Mouse (Mus musculus) 3134 (cell line): ENCODE measurements around the gene Pabpn1l.
"Not testable (repeated sequence)": the region's sequence is repeated elsewhere in the genome, so short reads cannot be mapped to it uniquely, and the experiment has no call there.

Experiments used
- DNase-seq: peaks from one replicate; pipeline ENCODE4 v3.0.0-alpha.2; 2011; ENCODE audit warnings: low spot score; ENCODE audit not compliant: insufficient read length; ENCODE audit errors: extremely low read depth

Gene Pabpn1l

GRCm38 (mm10) chr8:122648192-122648970 is 25.8 kb upstream of the Pabpn1l start:
- no peak for DNase-seq

- no peak for DNase-seq
Observed at GRCm38 (mm10) chr8:122646337-122646736, 23.8 kb upstream of the Pabpn1l start.

DNA sequence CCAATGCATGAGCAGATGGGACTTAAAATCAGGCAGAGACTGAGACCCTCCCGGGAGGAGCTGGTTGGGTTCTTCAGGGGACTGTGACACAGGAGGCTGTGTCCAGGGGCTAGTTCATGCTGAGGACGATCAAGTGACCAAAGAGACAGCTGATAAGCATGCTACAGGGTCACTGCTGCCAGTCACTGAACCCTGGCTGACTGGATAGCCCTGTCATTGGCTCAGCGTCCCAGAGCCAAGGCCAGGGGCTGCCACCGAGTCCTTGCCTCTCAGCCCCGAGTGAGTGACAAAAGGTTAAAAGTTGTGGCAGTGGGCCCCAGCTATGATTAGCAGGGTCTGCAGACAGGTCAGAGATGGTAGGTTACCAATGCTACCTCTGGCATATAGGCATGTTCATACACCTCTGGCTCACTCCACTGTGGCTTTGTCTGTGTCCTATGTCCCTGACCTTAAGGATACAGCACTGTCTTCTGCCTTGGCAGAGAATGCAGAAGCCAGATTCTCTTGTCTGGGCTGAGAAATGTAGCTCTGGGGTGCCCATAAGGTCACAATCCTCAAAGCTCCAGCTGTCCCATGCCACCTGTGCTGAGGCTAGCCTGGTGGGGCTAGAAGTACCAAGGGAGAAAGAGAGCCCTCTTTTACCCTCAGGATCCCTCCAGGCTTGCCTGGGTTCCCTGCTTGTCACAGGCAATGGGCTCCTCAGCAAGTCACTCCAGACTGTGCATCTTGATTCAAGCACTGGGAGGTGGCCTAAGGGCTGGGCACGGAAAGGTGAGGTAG is 21.8 kb upstream of the Pabpn1l start:
- no peak for DNase-seq

DNA sequence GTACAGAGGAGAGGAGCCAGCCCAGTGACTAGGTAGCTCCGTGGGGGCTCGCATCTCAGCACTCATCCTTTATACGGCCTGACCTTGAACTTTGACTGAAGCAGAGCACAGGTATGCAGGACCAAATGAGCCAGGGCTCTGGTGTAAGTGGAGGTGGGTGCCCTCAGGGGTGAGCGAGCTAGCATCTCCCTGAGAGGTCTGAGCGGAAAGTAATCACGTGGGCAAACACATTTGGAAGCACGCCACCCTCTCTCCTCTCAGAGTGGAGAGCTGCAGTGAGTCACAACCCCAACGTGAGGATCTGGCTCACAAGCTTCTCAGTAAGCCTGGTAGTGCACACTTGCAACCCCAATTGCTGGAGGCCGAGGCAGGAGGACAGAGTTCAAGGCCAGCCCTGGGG is 19.5 kb upstream of the Pabpn1l start:
- peak; percentile 30 for DNase-seq

GRCm38 (mm10) chr8:122641406-122641805 is 18.9 kb upstream of the Pabpn1l start:
- no peak for DNase-seq

DNA sequence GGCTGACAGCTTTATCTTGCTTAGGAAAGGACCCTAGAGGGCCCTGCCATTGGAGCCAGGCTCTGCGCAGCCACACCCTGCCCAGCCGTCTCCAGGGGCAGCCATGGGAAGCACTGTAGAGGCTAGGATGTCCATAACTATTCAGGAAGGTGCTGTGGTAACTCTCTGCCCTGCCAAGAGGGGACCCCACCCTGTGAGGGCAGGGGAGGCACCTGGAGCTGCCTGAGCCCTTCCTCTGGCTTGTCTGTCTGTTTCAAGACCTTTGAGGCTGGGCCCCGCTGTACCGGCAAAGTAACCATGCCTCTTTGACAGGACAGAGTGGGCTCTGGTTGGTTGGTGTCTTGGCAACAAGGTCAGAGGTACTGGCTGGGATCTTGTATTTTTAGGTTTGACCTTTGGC is 18.3 kb upstream of the Pabpn1l start:
- DNase-seq, result no peak

- no peak for DNase-seq
Observed at GRCm38 (mm10) chr8:122639521-122640248, 17.1 kb upstream of the Pabpn1l start.

DNA sequence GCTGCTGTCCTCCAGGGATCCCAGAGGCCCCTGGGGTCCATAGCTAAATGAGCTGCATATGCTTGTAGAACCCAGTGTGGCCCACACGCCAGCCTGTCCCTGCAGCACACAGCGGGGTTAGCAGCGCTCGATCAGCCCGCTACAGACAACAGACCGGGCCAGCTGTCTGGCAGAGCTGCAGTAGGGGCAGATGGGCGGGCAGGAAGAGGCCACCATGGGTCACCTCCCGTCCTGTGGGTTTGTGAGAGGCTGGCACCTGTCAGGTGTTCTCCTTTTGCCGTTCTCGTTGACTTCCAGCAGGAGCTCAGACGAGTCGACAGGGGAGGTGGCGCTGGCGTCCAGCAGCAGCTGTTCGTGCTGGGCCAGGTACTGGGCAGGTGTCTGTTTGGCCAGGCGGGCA is 16.1 kb upstream of the Pabpn1l start:
- no peak for DNase-seq

- DNase-seq, result no peak
Observed at GRCm38 (mm10) chr8:122637230-122637629, 14.7 kb upstream of the Pabpn1l start.

DNA sequence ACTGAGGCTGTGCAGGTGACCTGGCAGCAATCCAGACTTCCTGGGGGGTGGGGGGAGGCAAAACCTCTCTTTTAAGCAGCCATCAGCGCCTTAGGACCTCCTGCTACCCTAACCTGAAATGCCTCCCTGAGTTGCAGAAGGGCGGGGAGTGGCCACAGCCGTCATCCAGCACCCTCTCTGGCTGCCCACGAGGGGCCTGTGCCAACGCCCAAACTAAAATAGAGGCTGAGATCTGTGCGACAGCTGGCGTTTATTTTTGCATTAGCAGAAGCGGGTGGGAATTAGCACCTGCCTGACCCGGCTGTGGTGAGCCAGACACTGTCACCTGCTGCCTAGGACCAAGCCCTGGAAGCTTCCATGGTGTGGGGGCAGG is 14.2 kb upstream of the Pabpn1l start:
- DNase-seq, result no peak

GRCm38 (mm10) chr8:122635878-122636802 is 13.6 kb upstream of the Pabpn1l start:
- no peak for DNase-seq

GRCm38 (mm10) chr8:122633205-122633604 is 10.7 kb upstream of the Pabpn1l start:
- DNase-seq, result no peak

DNA sequence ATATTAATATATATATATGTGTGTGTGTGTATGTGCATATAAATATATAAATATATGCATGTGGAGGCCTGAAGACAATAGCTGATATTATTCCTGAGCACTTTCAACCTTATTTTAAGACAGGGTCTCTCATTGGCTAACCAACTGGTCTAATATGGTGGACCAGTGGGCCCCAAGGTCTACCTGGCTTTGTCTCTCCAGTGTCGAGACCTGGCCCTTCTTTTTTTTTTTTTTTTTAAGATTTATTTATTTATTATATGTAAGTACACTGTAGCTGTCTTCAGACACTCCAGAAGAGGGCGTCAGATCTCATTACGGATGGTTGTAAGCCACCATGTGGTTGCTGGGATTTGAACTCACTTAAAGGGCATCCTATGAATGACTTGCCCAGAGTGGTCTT is 9.6 kb upstream of the Pabpn1l start:
- not testable (repeated sequence) for DNase-seq

DNA sequence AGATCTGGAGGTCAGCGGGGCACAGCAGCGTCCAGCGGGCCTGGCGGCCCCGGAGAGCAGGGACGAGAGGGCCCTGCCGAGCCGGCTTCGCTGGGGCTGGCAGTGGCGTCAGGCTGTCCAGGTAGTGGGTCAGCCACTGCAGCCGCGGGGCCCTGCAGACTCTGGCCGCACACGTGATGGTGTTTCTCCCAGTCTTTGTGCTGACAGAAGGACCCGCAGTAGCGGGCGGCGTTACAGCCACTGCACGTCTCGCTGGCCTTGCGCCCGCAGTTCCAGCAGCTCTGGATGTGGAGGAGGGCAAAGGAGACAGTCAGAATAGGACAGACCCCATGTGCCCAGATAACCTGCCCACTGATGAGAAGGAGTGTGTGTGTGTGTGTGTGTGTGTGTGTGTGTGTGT is 8.2 kb upstream of the Pabpn1l start:
- DNase-seq, result no peak

DNA sequence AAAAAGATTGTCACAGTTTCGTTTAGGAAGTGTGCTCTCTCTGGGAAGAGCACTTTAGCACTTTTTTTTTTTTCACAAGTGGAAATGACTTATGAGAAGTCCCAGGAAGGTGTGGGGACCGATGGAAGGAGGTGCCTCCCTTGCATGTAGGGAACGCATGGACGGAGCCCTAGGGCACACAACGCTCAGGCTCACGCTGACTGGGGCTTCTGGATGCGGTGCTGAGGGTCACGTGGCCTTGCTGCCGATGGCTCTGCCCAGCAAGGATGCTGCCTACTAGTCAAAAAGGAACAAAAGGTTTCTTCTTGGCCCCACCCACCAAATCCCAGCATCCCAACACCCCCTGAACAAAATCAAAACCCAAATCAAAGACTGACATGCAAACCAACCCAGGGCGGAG is 6.8 kb upstream of the Pabpn1l start:
- no peak for DNase-seq

- no peak for DNase-seq
Observed at GRCm38 (mm10) chr8:122626896-122627295, 4.4 kb upstream of the Pabpn1l start.

DNA sequence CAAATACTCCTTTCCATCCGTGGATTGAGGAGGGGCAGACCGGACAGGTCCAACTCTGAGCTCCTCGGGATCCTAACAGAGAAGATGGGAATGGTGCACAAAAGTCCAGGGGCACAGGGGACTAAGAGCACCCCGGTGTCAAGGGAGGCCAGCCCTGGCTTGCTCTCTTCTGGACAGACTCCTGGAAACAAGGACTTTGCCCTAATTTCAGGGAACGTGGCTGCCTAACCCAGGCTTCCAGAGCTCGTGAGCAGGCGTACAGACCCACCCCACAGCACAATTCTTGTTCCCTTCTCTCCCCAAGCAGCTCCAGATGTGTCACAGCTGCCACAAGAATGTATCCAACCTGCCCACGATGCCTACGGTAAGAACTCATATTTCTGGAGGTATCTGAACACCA is 3.3 kb upstream of the Pabpn1l start:
- DNase-seq, result no peak

DNA sequence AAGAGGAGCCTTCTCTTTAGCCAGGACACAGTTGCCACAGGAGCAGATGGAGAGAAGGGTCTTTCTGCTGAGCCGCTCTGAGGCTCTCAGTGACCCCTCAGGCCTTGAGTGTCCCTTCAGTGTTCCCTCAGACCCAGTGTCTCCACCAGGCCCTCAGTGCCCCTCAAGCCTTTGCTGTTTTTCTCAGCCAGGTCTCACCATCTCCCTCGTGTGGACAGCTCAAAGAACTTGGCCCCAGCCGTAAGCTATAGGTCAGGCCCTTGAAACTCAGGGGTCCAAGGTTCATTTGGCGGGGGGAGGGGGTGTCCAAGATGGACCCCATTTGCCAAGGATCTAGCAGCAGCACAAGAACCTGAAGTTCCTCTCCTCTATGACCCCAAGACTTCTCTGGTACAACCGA is 2.1 kb upstream of the Pabpn1l start:
- no peak for DNase-seq

DNA sequence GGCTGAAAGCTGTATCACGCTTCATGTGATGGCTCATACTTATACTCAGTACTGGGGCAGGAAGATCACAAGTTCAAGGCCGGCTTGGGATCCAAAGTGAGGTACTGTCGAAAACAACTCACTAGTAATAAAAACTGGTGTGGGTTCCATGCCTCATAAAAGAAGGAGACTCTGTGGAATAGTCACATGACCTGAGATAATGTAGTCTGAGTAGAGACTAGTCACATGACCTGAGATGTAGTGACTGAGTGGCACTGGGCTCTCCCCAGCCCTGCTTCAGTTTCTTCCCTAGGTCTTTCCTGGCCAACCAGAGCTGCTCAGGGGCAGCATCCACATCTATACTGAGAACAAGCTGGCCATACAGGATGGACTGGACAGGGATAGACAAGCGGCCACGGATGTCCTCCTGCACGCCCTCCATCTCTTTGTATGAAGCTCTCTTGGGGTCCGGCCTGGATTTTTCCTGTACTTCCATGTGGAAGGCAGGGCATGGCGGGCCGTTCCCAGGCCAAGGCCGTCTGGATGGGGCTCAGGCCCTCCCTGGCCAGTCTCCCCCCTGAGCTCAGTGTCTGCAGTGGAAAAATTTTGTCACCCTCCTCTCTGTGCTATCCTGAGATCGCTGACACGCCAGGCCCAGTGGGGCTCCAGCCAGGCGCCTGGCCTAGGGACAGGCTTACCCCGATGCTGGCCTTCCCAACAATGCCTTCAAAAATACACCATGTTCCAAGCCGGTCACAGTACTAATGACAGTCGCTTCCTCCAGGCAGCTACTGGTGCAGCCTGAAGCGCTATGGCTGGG is 1.5 kb upstream of the Pabpn1l start:
- DNase-seq, result no peak

DNA sequence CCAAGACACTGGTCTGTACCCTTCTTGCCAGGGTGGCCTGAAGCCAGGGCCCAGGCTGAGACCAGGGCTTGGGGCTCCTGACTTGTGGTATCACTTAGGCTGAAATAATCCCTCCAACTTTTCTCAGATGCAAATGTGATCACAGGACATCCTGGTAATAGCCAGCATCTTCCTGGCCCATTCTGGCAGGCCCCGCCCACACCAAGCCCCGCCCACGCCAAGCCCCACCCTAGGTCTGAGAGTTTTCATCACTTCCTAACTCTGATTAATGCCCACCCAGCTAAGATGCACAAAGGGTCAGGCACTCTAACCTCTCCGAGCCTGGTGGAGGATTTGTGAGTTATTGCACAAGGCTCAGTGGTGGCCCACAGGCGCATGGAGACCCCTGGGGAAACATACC is 2.1 kb downstream of the Pabpn1l start:
- DNase-seq, result no peak
